Mouse (Mus musculus): ENCODE measurements around the gene Fbxw7. TPM values are rescaled to one million over a fixed set of nuclear protein-coding genes. Genes with fewer than 3 reads are reported as not detected.

Fbxw7 gene
- polyA plus RNA-seq, 1 experiment from 2014 or later: 13.7 TPM

DNA sequence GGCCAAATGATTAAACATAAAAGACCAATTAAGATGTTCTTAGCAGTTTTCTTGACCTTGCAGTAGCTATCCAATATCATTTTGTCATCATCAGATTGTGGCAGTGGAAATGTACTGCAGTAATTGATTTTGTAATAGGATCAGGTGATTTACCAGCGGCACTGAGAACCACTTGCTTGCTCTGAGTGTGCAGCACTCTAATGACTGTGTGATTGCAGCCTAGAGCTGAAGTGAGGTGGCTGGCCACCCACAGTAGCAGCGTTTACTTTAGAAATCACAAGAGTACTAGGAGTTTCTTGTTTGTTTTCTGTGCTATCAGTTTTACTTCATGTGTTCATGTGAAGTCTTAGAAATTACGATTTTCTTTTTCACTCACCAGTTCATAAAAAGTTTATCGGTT is 61.1 kb downstream of the Fbxw7 start:
- Histone ChIP-seq H3K4me3 (ENCODE audit: low read depth, low read length) (no peak overlapping the region), H3K9ac (ENCODE audit: low read depth, low read length) (no peak overlapping the region), H3K9me3 (ENCODE audit: control insufficient read depth, low read length) (no peaks in the 10 kb centered on the region), H3K27ac (replicated peaks; ENCODE audit: low read depth, low read length) (no peak overlapping the region), H3K36me3 (ENCODE audit: control insufficient read depth, insufficient read depth, low read length) (no peaks in the 10 kb centered on the region), H3K4me2 (ENCODE audit: low read depth, low read length) (no peak overlapping the region), H3K27me3 (replicated peaks; ENCODE audit: control insufficient read depth, insufficient read depth, low read length) (no peaks in the 10 kb centered on the region), H3K4me1 (ENCODE audit: control insufficient read depth, insufficient read depth, low read length) (no peaks in the 10 kb centered on the region)
- DNase-seq (ENCODE audit: low spot score) (no peak), ATAC-seq (ENCODE audit: low read depth) (no peak)
- WGBS: 70% methylated on average over 4 of the region's 4 CpGs

- no peak overlapping the region for H3K4me2 ChIP-seq (ENCODE audit: low read depth, low read length)
Observed at GRCm38 (mm10) chr3:84883817-84884483, 68.9 kb downstream of the Fbxw7 start.

GRCm38 (mm10) chr3:84889648-84890047 is 74.6 kb downstream of the Fbxw7 start:
- Histone ChIP-seq H3K27ac (replicated peaks; ENCODE audit: low read depth, low read length) (no peak overlapping the region), H3K4me3 (ENCODE audit: low read depth, low read length) (no peak overlapping the region), H3K4me2 (ENCODE audit: low read depth, low read length) (no peak overlapping the region), H3K27me3 (replicated peaks; ENCODE audit: control insufficient read depth, insufficient read depth, low read length) (no peaks in the 10 kb centered on the region), H3K36me3 (ENCODE audit: control insufficient read depth, insufficient read depth, low read length) (no peaks in the 10 kb centered on the region), H3K9me3 (ENCODE audit: control insufficient read depth, low read length) (no peaks in the 10 kb centered on the region), H3K9ac (ENCODE audit: low read depth, low read length) (no peak overlapping the region), H3K4me1 (ENCODE audit: control insufficient read depth, insufficient read depth, low read length) (no peaks in the 10 kb centered on the region)
- 50% methylated on average over 1 of the region's 1 CpGs for WGBS
- DNase-seq (ENCODE audit: low spot score) (peak; percentile 65), ATAC-seq (ENCODE audit: low read depth) (no peak)

More at GRCm38 (mm10) chr3:84883817-84884483, 68.9 kb downstream of the Fbxw7 start:
- Histone ChIP-seq H3K4me3 (ENCODE audit: low read depth, low read length) (no peak overlapping the region), H3K4me1 (ENCODE audit: control insufficient read depth, insufficient read depth, low read length) (peaks cover 13% of the 10 kb centered on the region; the same call in 1 of the 2 replicates), H3K36me3 (ENCODE audit: control insufficient read depth, insufficient read depth, low read length) (no peaks in the 10 kb centered on the region), H3K9ac (ENCODE audit: low read depth, low read length) (no peak overlapping the region), H3K9me3 (ENCODE audit: control insufficient read depth, low read length) (no peaks in the 10 kb centered on the region), H3K27ac (replicated peaks; ENCODE audit: low read depth, low read length) (no peak overlapping the region; the same call in 1 of the 2 replicates), H3K27me3 (replicated peaks; ENCODE audit: control insufficient read depth, insufficient read depth, low read length) (no peaks in the 10 kb centered on the region)
- ATAC-seq (ENCODE audit: low read depth) (no peak), DNase-seq (ENCODE audit: low spot score) (peak; percentile 19)
- 42% methylated on average over 11 of the region's 11 CpGs for WGBS

- WGBS: 93% methylated on average over 5 of the region's 5 CpGs
- Histone ChIP-seq H3K36me3 (ENCODE audit: control insufficient read depth, insufficient read depth, low read length) (no peaks in the 10 kb centered on the region), H3K9me3 (ENCODE audit: control insufficient read depth, low read length) (no peaks in the 10 kb centered on the region), H3K4me3 (ENCODE audit: low read depth, low read length) (no peak overlapping the region), H3K27ac (replicated peaks; ENCODE audit: low read depth, low read length) (no peak overlapping the region), H3K27me3 (replicated peaks; ENCODE audit: control insufficient read depth, insufficient read depth, low read length) (no peaks in the 10 kb centered on the region), H3K4me2 (ENCODE audit: low read depth, low read length) (no peak overlapping the region), H3K4me1 (ENCODE audit: control insufficient read depth, insufficient read depth, low read length) (no peaks in the 10 kb centered on the region), H3K9ac (ENCODE audit: low read depth, low read length) (no peak overlapping the region)
- ATAC-seq (ENCODE audit: low read depth) (no peak), DNase-seq (ENCODE audit: low spot score) (no peak)
Observed at GRCm38 (mm10) chr3:84890983-84891382, 75.9 kb downstream of the Fbxw7 start.

DNA sequence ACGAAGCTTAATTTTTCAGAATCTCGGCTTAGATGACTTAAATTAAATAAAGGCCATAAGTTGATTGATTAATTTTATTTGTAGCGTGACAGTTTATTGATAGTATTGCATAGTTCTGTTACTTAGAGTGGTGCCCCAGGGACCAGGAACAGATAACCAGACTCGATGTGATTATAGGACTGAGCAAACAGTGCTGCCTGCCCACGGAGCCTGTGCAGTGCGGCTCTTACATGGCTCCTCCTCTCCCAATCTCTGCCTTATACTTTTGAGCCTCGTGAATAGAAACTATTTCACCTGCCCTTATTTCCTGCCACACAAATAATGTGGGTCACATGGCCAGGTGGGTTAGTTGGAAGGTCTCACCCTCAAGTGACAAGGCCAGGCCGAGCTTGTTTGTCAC is 82.9 kb downstream of the Fbxw7 start:
- no peaks in the 10 kb centered on the region for H3K27me3 ChIP-seq (replicated peaks; ENCODE audit: control insufficient read depth, insufficient read depth, low read length)
- DNase-seq (ENCODE audit: low spot score) (no peak), ATAC-seq (ENCODE audit: low read depth) (no peak)
- no peak overlapping the region for H3K4me3 ChIP-seq (ENCODE audit: low read depth, low read length)
- no peak overlapping the region for H3K9ac ChIP-seq (ENCODE audit: low read depth, low read length)
- no peaks in the 10 kb centered on the region for H3K4me1 ChIP-seq (ENCODE audit: control insufficient read depth, insufficient read depth, low read length)
- H3K27ac ChIP-seq (replicated peaks; ENCODE audit: low read depth, low read length): no peak overlapping the region
- H3K9me3 ChIP-seq (ENCODE audit: control insufficient read depth, low read length): no peaks in the 10 kb centered on the region
- H3K4me2 ChIP-seq (ENCODE audit: low read depth, low read length): no peak overlapping the region
- 83% methylated on average over 8 of the region's 8 CpGs for WGBS
- no peaks in the 10 kb centered on the region for H3K36me3 ChIP-seq (ENCODE audit: control insufficient read depth, insufficient read depth, low read length)

DNA sequence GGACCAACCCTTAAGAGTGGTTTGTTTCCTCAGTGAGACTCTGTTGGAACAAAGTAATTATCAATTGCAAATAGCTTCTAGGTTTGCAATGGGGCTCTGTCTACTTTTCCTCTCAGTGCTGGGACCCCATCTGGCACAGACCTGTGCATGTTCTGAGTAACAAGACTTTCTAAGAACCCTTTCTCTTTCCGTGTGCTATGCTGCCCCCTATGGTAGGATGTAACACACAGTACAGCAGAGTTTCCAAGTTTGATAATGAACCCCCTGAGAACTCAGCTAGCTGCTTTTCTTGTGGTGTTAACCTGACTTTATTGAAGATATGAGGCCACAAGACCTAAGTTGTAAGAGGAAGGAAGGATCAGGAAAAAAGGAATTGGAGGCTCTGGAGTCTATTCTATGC is 91.5 kb downstream of the Fbxw7 start:
- H3K9me3 ChIP-seq (ENCODE audit: control insufficient read depth, low read length): no peaks in the 10 kb centered on the region
- H3K9ac ChIP-seq (ENCODE audit: low read depth, low read length): no peak overlapping the region
- H3K4me2 ChIP-seq (ENCODE audit: low read depth, low read length): no peak overlapping the region
- ATAC-seq (ENCODE audit: low read depth): no peak
- peak; percentile 52 for DNase-seq (ENCODE audit: low spot score)
- no peak overlapping the region for H3K27ac ChIP-seq (replicated peaks; ENCODE audit: low read depth, low read length)
- H3K36me3 ChIP-seq (ENCODE audit: control insufficient read depth, insufficient read depth, low read length): 0 out of 2 replicates have a peak, but pooled peaks cover 10% of the 10 kb centered on the region
- H3K27me3 ChIP-seq (replicated peaks; ENCODE audit: control insufficient read depth, insufficient read depth, low read length): no peaks in the 10 kb centered on the region
- H3K4me1 ChIP-seq (ENCODE audit: control insufficient read depth, insufficient read depth, low read length): no peaks in the 10 kb centered on the region
- 22% methylated on average over 1 of the region's 1 CpGs for WGBS
- H3K4me3 ChIP-seq (ENCODE audit: low read depth, low read length): no peak overlapping the region

GRCm38 (mm10) chr3:84914284-84914683 is 99.2 kb downstream of the Fbxw7 start:
- H3K4me3 ChIP-seq (ENCODE audit: low read depth, low read length): no peak overlapping the region
- H3K9ac ChIP-seq (ENCODE audit: low read depth, low read length): no peak overlapping the region
- H3K4me1 ChIP-seq (ENCODE audit: control insufficient read depth, insufficient read depth, low read length): no peaks in the 10 kb centered on the region
- no peak overlapping the region for H3K27ac ChIP-seq (replicated peaks; ENCODE audit: low read depth, low read length)
- ATAC-seq (ENCODE audit: low read depth): no peak
- WGBS: 56% methylated on average over 1 of the region's 1 CpGs
- H3K36me3 ChIP-seq (ENCODE audit: control insufficient read depth, insufficient read depth, low read length): no peaks in the 10 kb centered on the region
- no peaks in the 10 kb centered on the region for H3K27me3 ChIP-seq (replicated peaks; ENCODE audit: control insufficient read depth, insufficient read depth, low read length)
- no peak for DNase-seq (ENCODE audit: low spot score)
- H3K9me3 ChIP-seq (ENCODE audit: control insufficient read depth, low read length): no peaks in the 10 kb centered on the region
- H3K4me2 ChIP-seq (ENCODE audit: low read depth, low read length): no peak overlapping the region

GRCm38 (mm10) chr3:84917903-84918679 is 103.0 kb downstream of the Fbxw7 start:
- H3K9ac ChIP-seq (ENCODE audit: low read depth, low read length): no peak overlapping the region
- H3K4me3 ChIP-seq (ENCODE audit: low read depth, low read length): no peak overlapping the region
- no peaks in the 10 kb centered on the region for H3K4me1 ChIP-seq (ENCODE audit: control insufficient read depth, insufficient read depth, low read length)
- DNase-seq (ENCODE audit: low spot score) (no peak), ATAC-seq (ENCODE audit: low read depth) (no peak)
- H3K4me2 ChIP-seq (ENCODE audit: low read depth, low read length): no peak overlapping the region
- no peaks in the 10 kb centered on the region for H3K27me3 ChIP-seq (replicated peaks; ENCODE audit: control insufficient read depth, insufficient read depth, low read length)
- no peaks in the 10 kb centered on the region for H3K9me3 ChIP-seq (ENCODE audit: control insufficient read depth, low read length)
- 81% methylated on average over 9 of the region's 9 CpGs for WGBS
- H3K27ac ChIP-seq (replicated peaks; ENCODE audit: low read depth, low read length): no peak overlapping the region
- no peaks in the 10 kb centered on the region for H3K36me3 ChIP-seq (ENCODE audit: control insufficient read depth, insufficient read depth, low read length)

Data from embryonic facial prominence, embryonic 14.5 days (tissue).